Mouse (Mus musculus) left cerebral cortex, postnatal 4 days (tissue): Measurements from ENCODE around the gene Tm2d1. TPM values are rescaled to one million over a fixed set of nuclear protein-coding genes. Genes with fewer than 3 reads are reported as not detected.

Experiments used
- DNase-seq: peaks from one replicate; pipeline ENCODE4 v3.0.0-alpha.2; 2022
- intact Hi-C: fragments of 180-260 bp; cut with DNase I; formaldehyde crosslinking; loops from one replicate; pipeline ENCODE4 v1.15.1; 2025
- total RNA-seq, 2 experiments: library from RNA; stranded (reverse); gene quantifications; 2 replicates each; pipeline ENCODE4 v1.2.3; 2021

The Tm2d1 gene
- total RNA-seq, 2 experiments from 2014 or later: 35.8 to 36.3 TPM

GRCm38 (mm10) chr4:98335726-98336125 is 47.4 kb downstream of the Tm2d1 start:
- DNase-seq: peak; percentile 60
- intact Hi-C loops: no loop called here

DNA sequence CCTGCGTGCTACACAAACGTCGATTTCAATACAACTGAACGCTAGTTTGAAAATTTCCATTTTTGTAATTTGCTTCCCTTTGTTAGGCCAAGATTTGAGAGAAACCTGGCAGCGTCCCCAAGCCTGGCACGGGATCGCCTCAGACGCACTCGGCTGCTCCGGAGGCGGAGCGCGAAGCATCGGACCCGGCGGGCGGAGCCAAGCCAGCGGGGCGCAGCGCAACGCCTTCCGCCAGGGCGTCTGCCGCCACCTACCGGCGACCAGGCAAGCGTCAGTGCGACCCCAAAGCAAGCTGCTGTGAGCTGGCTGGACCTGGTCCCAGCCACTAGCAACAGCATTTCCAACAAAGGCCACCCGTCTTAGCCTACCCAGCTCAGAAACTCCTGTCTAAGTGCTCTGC is 60.9 kb downstream of the Tm2d1 start:
- intact Hi-C loops: loop anchor here (5.0 to 10.0 kb wide), 4 partner anchors 207 to 1287 kb away; no protein-coding TSS in a partner anchor

DNA sequence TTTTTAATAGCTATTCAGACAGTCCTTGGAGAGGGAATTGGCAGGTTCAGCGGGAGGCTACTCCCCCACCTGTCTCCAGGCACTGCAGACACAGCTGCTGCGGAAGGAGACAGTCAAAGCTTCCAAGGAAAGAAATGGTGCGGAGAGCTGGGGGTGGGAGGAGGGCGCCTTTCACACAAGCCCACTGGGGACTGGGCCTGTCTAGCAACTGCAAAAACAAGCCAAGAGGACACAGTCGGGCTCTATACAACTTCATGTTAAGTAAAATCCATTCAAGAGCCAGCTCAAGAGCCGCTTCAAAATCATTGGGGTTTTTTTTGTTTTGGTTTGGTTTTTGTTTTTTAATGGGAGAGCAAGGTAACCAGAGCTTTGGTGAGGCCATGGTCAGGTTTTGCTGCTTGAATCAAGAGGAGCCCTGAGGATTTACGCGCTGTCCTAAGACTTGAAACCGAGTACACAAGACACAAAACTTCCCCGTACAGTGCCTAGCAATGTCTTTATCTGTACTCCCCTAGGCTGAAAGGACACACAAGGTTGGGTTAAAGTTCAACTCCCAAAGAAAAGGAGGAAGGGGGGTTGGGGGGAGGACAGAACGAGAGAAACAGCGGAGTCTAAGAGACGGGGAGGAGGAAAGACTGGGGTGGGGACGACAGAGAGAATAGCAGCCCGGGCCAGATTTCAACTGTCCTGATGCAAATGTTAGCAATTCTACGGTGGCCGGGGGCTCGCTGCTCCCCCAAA is 61.6 kb downstream of the Tm2d1 start:
- DNase-seq: peak; percentile 82
- intact Hi-C loops: loop anchor here (5.0 to 10.0 kb wide), 4 partner anchors 207 to 1287 kb away; no protein-coding TSS in a partner anchor

More for the DNA sequence above, 60.9 kb downstream of the Tm2d1 start:
- peak; percentile 99 for DNase-seq

GRCm38 (mm10) chr4:98318769-98319168 is 64.3 kb downstream of the Tm2d1 start:
- DNase-seq: no peak
- intact Hi-C loops: no loop called here

DNA sequence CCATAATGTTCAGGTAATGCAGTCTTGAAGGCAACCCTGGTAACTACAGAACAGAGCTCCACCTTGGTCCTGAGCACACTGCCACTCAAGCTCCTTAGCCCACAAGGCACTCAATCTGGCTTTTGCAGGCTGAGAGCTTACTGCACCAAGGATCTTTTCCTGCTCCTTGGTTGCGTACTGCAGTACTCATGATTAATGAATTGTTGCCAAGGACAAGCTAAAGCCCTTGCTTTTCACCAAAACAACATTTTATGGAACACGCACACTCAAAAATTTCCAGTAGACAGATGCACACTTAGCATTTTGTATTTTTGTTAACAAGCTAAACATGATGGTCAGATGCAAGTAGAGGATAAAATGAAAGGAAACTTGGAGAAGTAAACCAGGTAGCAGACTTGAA is 66.0 kb downstream of the Tm2d1 start:
- DNase-seq: no peak
- intact Hi-C loops: no loop called here

Other genes with a start within 250 kb of the Tm2d1 start
- 1 to 10 TPM; 8.0 to 9.3 TPM for gene Patj, start 12.5 kb upstream of the Tm2d1 start, total RNA-seq